Mouse (Mus musculus) spleen, adult 2 months (tissue): ENCODE data around the gene Impdh2.
A peak's percentile ranks its signal among the peaks of the same experiment; 100 is the strongest.

Experiments used
- CTCF ChIP-seq: fragments of 200-500 bp; IDR thresholded peaks from 2 replicates; pipeline ENCODE4 v1.5.1; 2011; ENCODE audit warnings: mild to moderate bottlenecking, inconsistent platforms; ENCODE audit not compliant: insufficient read depth, insufficient read length, insufficient replicate concordance; ENCODE audit errors: extremely low read depth
- POLR2A ChIP-seq: fragments of 200-500 bp; IDR thresholded peaks from 2 replicates; pipeline ENCODE4 v1.6.1; 2011; ENCODE audit warnings: low read depth, low read length, inconsistent platforms

GRCm38 (mm10) chr9:108560227-108560841 is at the start of gene Impdh2:
- no peak for TF ChIP-seq CTCF
- peak; percentile 67 for TF ChIP-seq POLR2A
